Mouse (Mus musculus): ENCODE data around the gene Wdr5.

GRCm38 (mm10) chr2:27471170-27471584 lies 43.8 kb upstream of the Wdr5 start:
- TF ChIP-seq CTCF (IDR thresholded peaks at IDR 0.05; ENCODE audit: low read depth, low read length) = no peak
- no peak for TF ChIP-seq POLR2A (IDR thresholded peaks at IDR 0.05; ENCODE audit: borderline replicate concordance, low read depth, low read length)

Data from bone marrow macrophage, adult 2 months (primary cell).